Mouse (Mus musculus): ENCODE data around the gene Prcc. TPM values are rescaled to one million over a fixed set of nuclear protein-coding genes. Genes with fewer than 3 reads are reported as not detected.
"Not testable (repeated sequence)": the region's sequence is repeated elsewhere in the genome, so short reads cannot be mapped to it uniquely, and the experiment has no call there.

The Prcc gene
- polyA plus RNA-seq, 1 experiment from 2014 or later: 4.5 TPM

GRCm38 (mm10) chr3:87901036-87901624 is 15.7 kb upstream of the Prcc start:
- Histone ChIP-seq H3K4me2 (ENCODE audit: low read depth, low read length) (peak overlapping the region; percentile 63), H3K27me3 (ENCODE audit: insufficient read depth, low read length) (no peaks in the 10 kb centered on the region), H3K27ac (ENCODE audit: low read depth) (peak overlapping the region; percentile 93), H3K36me3 (replicated peaks; ENCODE audit: insufficient read depth, low read length) (no peaks in the 10 kb centered on the region), H3K9me3 (ENCODE audit: low read length) (no peaks in the 10 kb centered on the region), H3K4me3 (ENCODE audit: low read depth, low read length) (peak overlapping the region; percentile 7; the same call in 1 of the 2 replicates), H3K4me1 (ENCODE audit: insufficient read depth) (peaks cover 16% of the 10 kb centered on the region), H3K9ac (replicated peaks) (peak overlapping the region; percentile 50)
- peak; percentile 59 for ATAC-seq
- TF ChIP-seq CTCF (IDR thresholded peaks at IDR 0.05; ENCODE audit: low read depth) (no peak), EP300 (IDR thresholded peaks at IDR 0.05; ENCODE audit: low read depth) (peak; percentile 99)
- WGBS (ENCODE audit: insufficient replicate concordance): 17% methylated on average over 1 of the region's 1 CpGs
- peak; percentile 63 for DNase-seq

GRCm38 (mm10) chr3:87899776-87900175 is 14.4 kb upstream of the Prcc start:
- no peak for TF ChIP-seq CTCF (IDR thresholded peaks at IDR 0.05; ENCODE audit: low read depth)
- no peak for TF ChIP-seq EP300 (IDR thresholded peaks at IDR 0.05; ENCODE audit: low read depth)
- H3K9ac ChIP-seq (replicated peaks): no peak overlapping the region
- H3K9me3 ChIP-seq (ENCODE audit: low read length): no peaks in the 10 kb centered on the region
- whole genome bisulfite sequencing (ENCODE audit: insufficient replicate concordance): 83% methylated on average over 3 of the region's 3 CpGs
- H3K4me3 ChIP-seq (ENCODE audit: low read depth, low read length): no peak overlapping the region
- no peaks in the 10 kb centered on the region for H3K27me3 ChIP-seq (ENCODE audit: insufficient read depth, low read length)
- H3K27ac ChIP-seq (ENCODE audit: low read depth): no peak overlapping the region
- DNase-seq (no peak), ATAC-seq (no peak)
- no peak overlapping the region for H3K4me2 ChIP-seq (ENCODE audit: low read depth, low read length)
- H3K4me1 ChIP-seq (ENCODE audit: insufficient read depth): peaks cover 16% of the 10 kb centered on the region
- H3K36me3 ChIP-seq (replicated peaks; ENCODE audit: insufficient read depth, low read length): no peaks in the 10 kb centered on the region

- no peak overlapping the region for H3K4me2 ChIP-seq (ENCODE audit: low read depth, low read length)
- H3K4me1 ChIP-seq (ENCODE audit: insufficient read depth): peaks cover 16% of the 10 kb centered on the region
- H3K4me3 ChIP-seq (ENCODE audit: low read depth, low read length): no peak overlapping the region
- 76% methylated on average over 3 of the region's 3 CpGs for WGBS (ENCODE audit: insufficient replicate concordance)
- H3K27ac ChIP-seq (ENCODE audit: low read depth): no peak overlapping the region
- no peak overlapping the region for H3K9ac ChIP-seq (replicated peaks)
- no peaks in the 10 kb centered on the region for H3K9me3 ChIP-seq (ENCODE audit: low read length)
- DNase-seq (peak; percentile 45), ATAC-seq (no peak)
- no peak for TF ChIP-seq CTCF (IDR thresholded peaks at IDR 0.05; ENCODE audit: low read depth)
- TF ChIP-seq EP300 (IDR thresholded peaks at IDR 0.05; ENCODE audit: low read depth): no peak
- H3K36me3 ChIP-seq (replicated peaks; ENCODE audit: insufficient read depth, low read length): no peaks in the 10 kb centered on the region
- H3K27me3 ChIP-seq (ENCODE audit: insufficient read depth, low read length): no peaks in the 10 kb centered on the region
Observed at GRCm38 (mm10) chr3:87899266-87899665, 13.9 kb upstream of the Prcc start.

- Histone ChIP-seq H3K9ac (replicated peaks) (no peak overlapping the region), H3K27ac (ENCODE audit: low read depth) (no peak overlapping the region), H3K4me2 (ENCODE audit: low read depth, low read length) (no peak overlapping the region), H3K4me3 (ENCODE audit: low read depth, low read length) (no peak overlapping the region), H3K27me3 (ENCODE audit: insufficient read depth, low read length) (no peaks in the 10 kb centered on the region), H3K9me3 (ENCODE audit: low read length) (no peaks in the 10 kb centered on the region; the same call in 1 of the 2 replicates), H3K36me3 (replicated peaks; ENCODE audit: insufficient read depth, low read length) (no peaks in the 10 kb centered on the region), H3K4me1 (ENCODE audit: insufficient read depth) (0 out of 2 replicates have a peak, but pooled peaks cover 3% of the 10 kb centered on the region)
- no peak for TF ChIP-seq CTCF (IDR thresholded peaks at IDR 0.05; ENCODE audit: low read depth)
- no peak for TF ChIP-seq EP300 (IDR thresholded peaks at IDR 0.05; ENCODE audit: low read depth)
- ATAC-seq (no peak), DNase-seq (no peak)
- 70% methylated on average over 3 of the region's 3 CpGs for WGBS (ENCODE audit: insufficient replicate concordance)
Observed at GRCm38 (mm10) chr3:87893367-87893905, 8.0 kb upstream of the Prcc start.

- no peak for ATAC-seq
- Histone ChIP-seq H3K9me3 (ENCODE audit: low read length) (no peaks in the 10 kb centered on the region; the same call in 1 of the 2 replicates), H3K27me3 (ENCODE audit: insufficient read depth, low read length) (no peaks in the 10 kb centered on the region), H3K36me3 (replicated peaks; ENCODE audit: insufficient read depth, low read length) (no peaks in the 10 kb centered on the region), H3K4me3 (ENCODE audit: low read depth, low read length) (no peak overlapping the region), H3K27ac (ENCODE audit: low read depth) (no peak overlapping the region), H3K4me2 (ENCODE audit: low read depth, low read length) (no peak overlapping the region), H3K9ac (replicated peaks) (no peak overlapping the region), H3K4me1 (ENCODE audit: insufficient read depth) (0 out of 2 replicates have a peak, but pooled peaks cover 3% of the 10 kb centered on the region)
- DNase-seq: no peak
- 70% methylated on average over 3 of the region's 3 CpGs for WGBS (ENCODE audit: insufficient replicate concordance)
- TF ChIP-seq EP300 (IDR thresholded peaks at IDR 0.05; ENCODE audit: low read depth): no peak
- no peak for TF ChIP-seq CTCF (IDR thresholded peaks at IDR 0.05; ENCODE audit: low read depth)
Observed at GRCm38 (mm10) chr3:87891481-87891880, 6.1 kb upstream of the Prcc start.

GRCm38 (mm10) chr3:87887400-87887799 is 2.0 kb upstream of the Prcc start:
- WGBS (ENCODE audit: insufficient replicate concordance): 70% methylated on average over 4 of the region's 4 CpGs
- not testable (repeated sequence) for ATAC-seq; H3K9me3 ChIP-seq (ENCODE audit: low read length); H3K9ac ChIP-seq (replicated peaks); H3K4me3 ChIP-seq (ENCODE audit: low read depth, low read length); DNase-seq; H3K27ac ChIP-seq (ENCODE audit: low read depth); H3K27me3 ChIP-seq (ENCODE audit: insufficient read depth, low read length); H3K4me2 ChIP-seq (ENCODE audit: low read depth, low read length); H3K36me3 ChIP-seq (replicated peaks; ENCODE audit: insufficient read depth, low read length)
- H3K4me1 ChIP-seq (ENCODE audit: insufficient read depth): peaks cover 19% of the 10 kb centered on the region
- peak; percentile 51 for TF ChIP-seq CTCF (IDR thresholded peaks at IDR 0.05; ENCODE audit: low read depth)

Data from liver, postnatal 0 days (tissue).